Mouse (Mus musculus): ENCODE results near the gene Parva.

DNA sequence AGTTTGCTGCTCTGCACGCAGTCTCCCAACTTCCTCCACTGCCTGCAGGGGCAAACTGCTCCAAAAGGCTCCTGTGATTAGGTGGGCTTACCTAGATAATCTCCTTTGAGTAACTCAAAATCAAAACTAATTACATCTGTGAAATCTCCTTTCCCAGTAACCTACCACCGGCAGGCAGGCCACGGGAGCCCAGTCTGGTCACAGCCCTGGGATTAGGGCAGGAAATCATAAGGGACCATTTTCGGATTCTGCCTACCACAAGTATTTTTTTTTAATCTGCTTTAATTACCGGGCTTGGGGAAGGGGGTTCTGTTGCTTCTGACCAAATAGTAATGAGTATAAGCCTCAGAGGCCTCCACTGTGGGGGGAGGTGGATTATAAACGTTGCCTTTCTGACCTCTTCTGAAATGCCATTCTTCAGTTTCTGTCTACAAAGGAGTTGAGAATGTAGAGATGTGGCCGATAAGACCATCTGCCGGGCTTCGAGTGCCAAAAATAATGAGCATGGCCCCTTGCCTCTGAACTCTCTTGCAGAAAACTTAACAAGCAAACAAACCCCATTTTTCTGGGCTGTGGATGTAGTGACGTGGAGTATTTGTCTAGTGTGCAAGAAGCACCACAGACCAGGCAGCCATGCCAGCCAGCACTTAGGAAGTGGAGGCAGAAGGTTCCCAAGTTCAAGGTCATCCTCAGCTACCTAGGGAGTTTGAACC is 83.2 kb downstream of the Parva start:
- TF ChIP-seq POLR2A (IDR thresholded peaks at IDR 0.05; ENCODE audit: low read depth, low read length) (no peak), CTCF (conservative IDR thresholded peaks at IDR 0.05; ENCODE audit: insufficient read depth, insufficient read length, low read depth, low read length) (no peak)
